Mouse (Mus musculus): ENCODE data around the gene Eif2b3. TPM values are rescaled to one million over a fixed set of nuclear protein-coding genes. Genes with fewer than 3 reads are reported as not detected.

Eif2b3 gene
- polyA plus RNA-seq (2012; rRNA removed): 20.7 and 30.0 TPM in 2 replicates
- 45.0 and 48.2 TPM in 2 replicates for polyA plus RNA-seq (2014; fragmentation: Nextera tagmentation; extraction: Ambion mirVana)

GRCm38 (mm10) chr4:117019206-117020134 is at the start of gene Eif2b3:
Gene Eif2b3 (plus strand): TSS chr4:117019402.
- H3K9me3 ChIP-seq (ENCODE audit: control insufficient read depth, low read length): no peaks in the 10 kb centered on the region
- H3K4me1 ChIP-seq (ENCODE audit: control insufficient read depth, insufficient read depth, low read length): no peaks in the 10 kb centered on the region; the same call in 1 of the 2 replicates
- WGBS: under 1% methylated on average over 61 of the region's 61 CpGs
- DNase-seq (ENCODE audit: low spot score): peak; percentile 94
- H3K4me3 ChIP-seq (replicated peaks; ENCODE audit: low read length): peak within 1 kb of the TSS; percentile 67
- peak; percentile 84; the same call in 1 of the 2 replicates for TF ChIP-seq POLR2A (IDR thresholded peaks at IDR 0.05; ENCODE audit: borderline replicate concordance, extremely low read depth, insufficient read depth, insufficient read length)
- 0 out of 2 replicates have a peak within 1 kb of the TSS, but pooled peaks have one; percentile 21 for H3K27ac ChIP-seq (replicated peaks; ENCODE audit: low read depth, low read length)
- H3K4me2 ChIP-seq (replicated peaks; ENCODE audit: low read depth, low read length, severe bottlenecking): peak within 1 kb of the TSS; percentile 60
- peak; percentile 95 for ATAC-seq (ENCODE audit: low FRiP score, low read depth)
- H3K36me3 ChIP-seq (ENCODE audit: control insufficient read depth, insufficient read depth, low read length): peaks cover 20% of the 10 kb centered on the region
- H3K27me3 ChIP-seq (ENCODE audit: control insufficient read depth, insufficient read depth, low read length): no peaks in the 10 kb centered on the region
- H3K9ac ChIP-seq (ENCODE audit: low read depth, low read length, severe bottlenecking): peak within 1 kb of the TSS; percentile 70

GRCm38 (mm10) chr4:116976503-116976902 is 42.7 kb upstream of the Eif2b3 start:
- Histone ChIP-seq H3K9ac (ENCODE audit: low read depth, low read length, severe bottlenecking) (no peak overlapping the region), H3K4me2 (replicated peaks; ENCODE audit: low read depth, low read length, severe bottlenecking) (no peak overlapping the region), H3K27ac (replicated peaks; ENCODE audit: low read depth, low read length) (no peak overlapping the region), H3K4me3 (replicated peaks; ENCODE audit: low read length) (no peak overlapping the region), H3K4me1 (ENCODE audit: control insufficient read depth, insufficient read depth, low read length) (no peaks in the 10 kb centered on the region), H3K27me3 (ENCODE audit: control insufficient read depth, insufficient read depth, low read length) (no peaks in the 10 kb centered on the region), H3K9me3 (ENCODE audit: control insufficient read depth, low read length) (no peaks in the 10 kb centered on the region), H3K36me3 (ENCODE audit: control insufficient read depth, insufficient read depth, low read length) (no peaks in the 10 kb centered on the region)
- DNase-seq (ENCODE audit: low spot score): no peak
- no peak for TF ChIP-seq POLR2A (IDR thresholded peaks at IDR 0.05; ENCODE audit: borderline replicate concordance, extremely low read depth, insufficient read depth, insufficient read length)
- 64% methylated on average over 2 of the region's 2 CpGs for WGBS
- no peak for ATAC-seq (ENCODE audit: low FRiP score, low read depth)

- no peak overlapping the region for H3K27ac ChIP-seq (replicated peaks; ENCODE audit: low read depth, low read length)
- 96% methylated on average over 7 of the region's 7 CpGs for WGBS
- TF ChIP-seq POLR2A (IDR thresholded peaks at IDR 0.05; ENCODE audit: borderline replicate concordance, extremely low read depth, insufficient read depth, insufficient read length): no peak
Measured at GRCm38 (mm10) chr4:116985681-116986080, 33.5 kb upstream of the Eif2b3 start.

DNA sequence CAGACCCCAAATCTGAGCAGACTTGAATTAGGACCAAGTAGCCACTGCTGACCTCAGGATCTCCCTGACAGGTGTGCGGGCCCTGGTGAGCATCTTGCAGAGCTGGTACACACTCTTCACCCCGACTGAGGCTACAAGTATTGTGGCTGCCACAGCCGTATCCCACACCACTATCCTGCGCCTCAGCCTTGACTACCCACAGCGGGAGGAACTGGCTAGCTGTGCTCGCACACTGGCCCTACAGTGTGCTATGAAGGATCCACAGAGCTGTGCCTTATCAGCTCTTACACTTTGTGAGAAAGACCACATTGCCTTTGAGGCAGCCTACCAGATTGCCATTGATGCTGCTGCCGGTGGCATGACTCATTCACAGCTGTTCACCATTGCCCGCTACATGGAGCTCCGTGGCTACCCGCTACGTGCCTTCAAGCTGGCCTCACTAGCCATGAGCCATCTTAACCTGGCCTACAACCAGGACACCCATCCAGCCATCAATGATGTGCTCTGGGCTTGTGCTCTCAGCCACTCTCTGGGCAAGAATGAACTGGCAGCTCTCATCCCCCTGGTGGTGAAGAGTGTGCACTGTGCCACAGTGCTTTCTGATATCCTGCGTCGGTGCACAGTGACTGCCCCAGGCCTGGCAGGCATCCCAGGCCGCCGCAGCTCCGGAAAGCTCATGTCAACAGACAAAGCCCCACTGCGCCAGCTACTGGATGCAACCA is 32.6 kb upstream of the Eif2b3 start:
- DNase-seq (ENCODE audit: low spot score) (peak; percentile 63), ATAC-seq (ENCODE audit: low FRiP score, low read depth) (peak; percentile 58; the same call in 1 of the 2 replicates)
- Histone ChIP-seq H3K9ac (ENCODE audit: low read depth, low read length, severe bottlenecking) (no peak overlapping the region), H3K4me2 (replicated peaks; ENCODE audit: low read depth, low read length, severe bottlenecking) (no peak overlapping the region), H3K36me3 (ENCODE audit: control insufficient read depth, insufficient read depth, low read length) (peaks cover 17% of the 10 kb centered on the region), H3K27me3 (ENCODE audit: control insufficient read depth, insufficient read depth, low read length) (no peaks in the 10 kb centered on the region), H3K4me1 (ENCODE audit: control insufficient read depth, insufficient read depth, low read length) (no peaks in the 10 kb centered on the region), H3K9me3 (ENCODE audit: control insufficient read depth, low read length) (no peaks in the 10 kb centered on the region), H3K4me3 (replicated peaks; ENCODE audit: low read length) (no peak overlapping the region), H3K27ac (replicated peaks; ENCODE audit: low read depth, low read length) (no peak overlapping the region)
- WGBS: 68% methylated on average over 17 of the region's 17 CpGs
- TF ChIP-seq POLR2A (IDR thresholded peaks at IDR 0.05; ENCODE audit: borderline replicate concordance, extremely low read depth, insufficient read depth, insufficient read length): no peak

More at GRCm38 (mm10) chr4:116985681-116986080, 33.5 kb upstream of the Eif2b3 start:
- H3K4me1 ChIP-seq (ENCODE audit: control insufficient read depth, insufficient read depth, low read length): no peaks in the 10 kb centered on the region
- no peaks in the 10 kb centered on the region for H3K9me3 ChIP-seq (ENCODE audit: control insufficient read depth, low read length)
- no peak for DNase-seq (ENCODE audit: low spot score)
- no peak for ATAC-seq (ENCODE audit: low FRiP score, low read depth)
- no peak overlapping the region for H3K4me3 ChIP-seq (replicated peaks; ENCODE audit: low read length)
- H3K4me2 ChIP-seq (replicated peaks; ENCODE audit: low read depth, low read length, severe bottlenecking): no peak overlapping the region
- no peak overlapping the region for H3K9ac ChIP-seq (ENCODE audit: low read depth, low read length, severe bottlenecking)
- no peaks in the 10 kb centered on the region for H3K27me3 ChIP-seq (ENCODE audit: control insufficient read depth, insufficient read depth, low read length)
- peaks cover 11% of the 10 kb centered on the region for H3K36me3 ChIP-seq (ENCODE audit: control insufficient read depth, insufficient read depth, low read length)

DNA sequence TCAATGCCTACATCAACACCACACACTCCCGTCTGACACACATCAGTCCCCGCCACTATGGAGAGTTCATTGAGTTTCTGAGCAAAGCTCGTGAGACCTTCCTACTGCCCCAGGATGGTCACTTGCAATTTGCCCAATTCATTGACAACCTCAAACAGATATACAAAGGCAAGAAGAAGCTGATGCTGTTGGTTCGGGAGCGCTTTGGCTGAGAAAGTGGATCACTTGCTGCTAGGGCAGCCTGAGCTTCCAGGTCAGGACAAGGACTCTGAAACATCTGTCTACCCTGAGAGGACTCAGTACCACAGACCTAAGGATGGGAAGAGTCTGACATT is 32.1 kb upstream of the Eif2b3 start:
- Histone ChIP-seq H3K9ac (ENCODE audit: low read depth, low read length, severe bottlenecking) (no peak overlapping the region), H3K27ac (replicated peaks; ENCODE audit: low read depth, low read length) (no peak overlapping the region), H3K9me3 (ENCODE audit: control insufficient read depth, low read length) (no peaks in the 10 kb centered on the region), H3K27me3 (ENCODE audit: control insufficient read depth, insufficient read depth, low read length) (no peaks in the 10 kb centered on the region), H3K36me3 (ENCODE audit: control insufficient read depth, insufficient read depth, low read length) (peaks cover 17% of the 10 kb centered on the region), H3K4me1 (ENCODE audit: control insufficient read depth, insufficient read depth, low read length) (no peaks in the 10 kb centered on the region), H3K4me3 (replicated peaks; ENCODE audit: low read length) (no peak overlapping the region), H3K4me2 (replicated peaks; ENCODE audit: low read depth, low read length, severe bottlenecking) (no peak overlapping the region)
- DNase-seq (ENCODE audit: low spot score) (no peak), ATAC-seq (ENCODE audit: low FRiP score, low read depth) (no peak)
- TF ChIP-seq POLR2A (IDR thresholded peaks at IDR 0.05; ENCODE audit: borderline replicate concordance, extremely low read depth, insufficient read depth, insufficient read length): no peak
- WGBS: 77% methylated on average over 5 of the region's 5 CpGs
